Mouse (Mus musculus) T-cell, adult 66 days (primary cell): ENCODE results near the gene Fzd9. TPM values are rescaled to one million over a fixed set of nuclear protein-coding genes. Genes with fewer than 3 reads are reported as not detected.

ENCODE experiments used
- total RNA-seq, 2 experiments: library from RNA; stranded (reverse); gene quantifications; 3 replicates in 1 of 2; 4 replicates in 1 of 2; pipeline ENCODE4 v1.2.4; 2023

Fzd9 gene
- total RNA-seq = under 1 TPM in 1 of 2 experiments, not detected in 1; 0.23 TPM

GRCm38 (mm10) chr5:135251079-135251454 is at the start of gene Fzd9:
Gene Fzd9 (minus strand): TSS chr5:135251230.

Other genes with a start within 250 kb of the Fzd9 start
- gene Abhd11, start 242.1 kb downstream of the Fzd9 start, total RNA-seq = 10 to 100 TPM; 43.8 to 44.2 TPM
- 10 to 100 TPM; 51.3 to 55.9 TPM for gene Stx1a, start 227.7 kb downstream of the Fzd9 start, total RNA-seq
- 10 to 100 TPM; 17.7 to 19.5 TPM for gene Dnajc30, start 187.0 kb downstream of the Fzd9 start, total RNA-seq
- 10 to 100 TPM; 67.9 to 86.3 TPM for gene Bud23, start 186.3 kb downstream of the Fzd9 start, total RNA-seq
- gene Vps37d, start 173.0 kb downstream of the Fzd9 start, total RNA-seq = not detected
- under 1 TPM in 1 of 2 experiments, not detected in 1; 0.35 TPM for gene Mlxipl, start 161.3 kb downstream of the Fzd9 start, total RNA-seq
- gene Tbl2, start 101.6 kb downstream of the Fzd9 start, total RNA-seq = 10 to 100 TPM; 16.9 to 20.9 TPM
- 10 to 100 TPM; 60.6 to 66.6 TPM for gene Bcl7b, start 82.9 kb downstream of the Fzd9 start, total RNA-seq
- 100 to 1,000 TPM; 110 to 113 TPM for gene Baz1b, start 64.0 kb downstream of the Fzd9 start, total RNA-seq
- gene Fkbp6, start 98.8 kb upstream of the Fzd9 start, total RNA-seq = not detected
- not detected for gene Trim50, start 102.1 kb upstream of the Fzd9 start, total RNA-seq
- gene Nsun5, start 118.7 kb upstream of the Fzd9 start, total RNA-seq = 10 to 100 TPM; 40.3 to 51.7 TPM
- gene Pom121, start 143.3 kb upstream of the Fzd9 start, total RNA-seq = 10 to 100 TPM; 50.8 to 54.9 TPM